Mouse (Mus musculus) embryonic facial prominence, embryonic 11.5 days (tissue): ENCODE data around the gene Dchs1. TPM values are rescaled to one million over a fixed set of nuclear protein-coding genes. Genes with fewer than 3 reads are reported as not detected.

ENCODE experiments used
- ATAC-seq: fragments of 200-750 bp; cut with Nextera tagmentation; replicated peaks from 2 replicates; pipeline ENCODE4 v1.8.0; 2017; ENCODE audit warnings: low read depth; ENCODE audit not compliant: insufficient number of reproducible peaks, low FRiP score, low TSS enrichment
- DNase-seq: peaks from one replicate; pipeline ENCODE4 v3.0.0-alpha.2; 2015; ENCODE audit warnings: low spot score
- H3K27ac ChIP-seq: fragments of 300-500 bp; sonication (generic); replicated peaks from 2 replicates; pipeline ENCODE4 v1.5.1; 2014; ENCODE audit warnings: mild to moderate bottlenecking, low read depth, low read length, control low read depth
- H3K27me3 ChIP-seq: fragments of 300-500 bp; sonication (generic); 2 replicates; pipeline ENCODE4 v1.6.1; 2014; ENCODE audit warnings: mild to moderate bottlenecking, low read length, moderate library complexity, mixed read lengths; ENCODE audit not compliant: control insufficient read depth, insufficient read depth
- H3K36me3 ChIP-seq: fragments of 300-500 bp; sonication (generic); replicated peaks from 2 replicates; pipeline ENCODE4 v1.6.1; 2014; ENCODE audit warnings: low read depth, mild to moderate bottlenecking, low read length, moderate library complexity, mixed read lengths; ENCODE audit not compliant: control insufficient read depth, insufficient read depth
- H3K4me1 ChIP-seq: fragments of 300-500 bp; sonication (generic); 2 replicates; pipeline ENCODE4 v1.6.1; 2014; ENCODE audit warnings: low read length, mixed read lengths; ENCODE audit not compliant: control insufficient read depth, insufficient read depth
- H3K4me2 ChIP-seq: fragments of 300-500 bp; sonication (generic); 2 replicates; pipeline ENCODE4 v1.6.1; 2014; ENCODE audit warnings: low read depth, mild to moderate bottlenecking, control low read depth, low read length, moderate library complexity
- H3K4me3 ChIP-seq: fragments of 300-500 bp; sonication (generic); 2 replicates; pipeline ENCODE4 v1.5.1; 2014; ENCODE audit warnings: low read depth, low read length, control low read depth
- H3K9ac ChIP-seq: fragments of 300-500 bp; sonication (generic); replicated peaks from 2 replicates; pipeline ENCODE4 v1.6.1; 2014; ENCODE audit warnings: mild to moderate bottlenecking, control low read depth, low read length
- H3K9me3 ChIP-seq: fragments of 300-500 bp; sonication (generic); replicated peaks from 2 replicates; pipeline ENCODE4 v1.6.1; 2016; ENCODE audit warnings: mild to moderate bottlenecking, low read length, inconsistent platforms, mixed read lengths; ENCODE audit not compliant: control insufficient read depth
- WGBS: fragments of 180-500 bp; shearing (Covaris S2); extraction: QIAGEN DNeasy Blood & Tissue Kit; methylation state at CpG from one replicate; pipeline ENCODE4 v1.1.7; 2014; 5-methylcytosine and 5-hydroxymethylcytosine counted together
- polyA plus RNA-seq: library from polyadenylated mRNA; unstranded; fragments of >200 nt; fragmentation: Nextera tagmentation; extraction: Ambion mirVana; gene quantifications from 2 replicates; pipeline ENCODE4 v1.2.1, GENCODE M21; 2014

The Dchs1 gene
- polyA plus RNA-seq, 1 experiment from 2014 or later: 18.5 TPM

GRCm38 (mm10) chr7:105777797-105778552, 9.5 kb downstream of the Dchs1 start:
- peak overlapping the region; percentile 29 for H3K4me3 ChIP-seq
- H3K4me1 ChIP-seq: peaks cover 4% of the 10 kb centered on the region; the same call in 1 of the 2 replicates
- H3K9me3 ChIP-seq: no peaks in the 10 kb centered on the region
- ATAC-seq (peak; percentile 92), DNase-seq (peak; percentile 95)
- H3K36me3 ChIP-seq: no peaks in the 10 kb centered on the region; the same call in 1 of the 2 replicates
- 18% methylated on average over 13 of the region's 13 CpGs for WGBS
- H3K4me2 ChIP-seq: peak overlapping the region; percentile 58
- H3K9ac ChIP-seq: peak overlapping the region; percentile 58
- peak overlapping the region; percentile 95 for H3K27ac ChIP-seq
- H3K27me3 ChIP-seq: no peaks in the 10 kb centered on the region

GRCm38 (mm10) chr7:105777316-105777715, 10.1 kb downstream of the Dchs1 start:
- Histone ChIP-seq H3K27me3 (no peaks in the 10 kb centered on the region), H3K36me3 (no peaks in the 10 kb centered on the region; the same call in 1 of the 2 replicates), H3K4me1 (peaks cover 4% of the 10 kb centered on the region; the same call in 1 of the 2 replicates), H3K9me3 (no peaks in the 10 kb centered on the region), H3K4me3 (no peak overlapping the region), H3K4me2 (no peak overlapping the region; the same call in 1 of the 2 replicates), H3K9ac (peak overlapping the region; percentile 39; the same call in 1 of the 2 replicates), H3K27ac (peak overlapping the region; percentile 95; the same call in 1 of the 2 replicates)
- ATAC-seq (no peak), DNase-seq (no peak)
- WGBS: 77% methylated on average over 1 of the region's 1 CpGs

GRCm38 (mm10) chr7:105776026-105776425, 11.4 kb downstream of the Dchs1 start:
- no peak for ATAC-seq

GRCm38 (mm10) chr7:105774661-105775060, 12.8 kb downstream of the Dchs1 start:
- Histone ChIP-seq H3K36me3 (peaks cover 3% of the 10 kb centered on the region), H3K4me2 (no peak overlapping the region), H3K9ac (no peak overlapping the region), H3K4me3 (no peak overlapping the region), H3K27ac (no peak overlapping the region), H3K9me3 (no peaks in the 10 kb centered on the region), H3K4me1 (peaks cover 4% of the 10 kb centered on the region; the same call in 1 of the 2 replicates), H3K27me3 (no peaks in the 10 kb centered on the region)
- ATAC-seq (no peak), DNase-seq (no peak)
- WGBS: 54% methylated on average over 8 of the region's 8 CpGs

More at GRCm38 (mm10) chr7:105776026-105776425, 11.4 kb downstream of the Dchs1 start:
- Histone ChIP-seq H3K9me3 (no peaks in the 10 kb centered on the region), H3K4me1 (peaks cover 4% of the 10 kb centered on the region; the same call in 1 of the 2 replicates), H3K27ac (no peak overlapping the region), H3K4me3 (no peak overlapping the region), H3K9ac (no peak overlapping the region), H3K27me3 (no peaks in the 10 kb centered on the region), H3K4me2 (no peak overlapping the region), H3K36me3 (peaks cover 3% of the 10 kb centered on the region)
- 86% methylated on average over 2 of the region's 2 CpGs for WGBS
- no peak for DNase-seq

GRCm38 (mm10) chr7:105773041-105773440, 14.4 kb downstream of the Dchs1 start:
- peaks cover 2% of the 10 kb centered on the region; the same call in 1 of the 2 replicates for H3K4me1 ChIP-seq
- no peak overlapping the region for H3K27ac ChIP-seq
- peaks cover 3% of the 10 kb centered on the region for H3K36me3 ChIP-seq
- H3K4me2 ChIP-seq: no peak overlapping the region
- no peak for DNase-seq
- no peak overlapping the region for H3K9ac ChIP-seq
- H3K4me3 ChIP-seq: no peak overlapping the region
- no peak for ATAC-seq
- H3K9me3 ChIP-seq: no peaks in the 10 kb centered on the region
- WGBS: 90% methylated on average over 5 of the region's 5 CpGs
- H3K27me3 ChIP-seq: no peaks in the 10 kb centered on the region

GRCm38 (mm10) chr7:105772331-105772730, 15.1 kb downstream of the Dchs1 start:
- WGBS: 96% methylated on average over 15 of the region's 15 CpGs
- H3K27me3 ChIP-seq: no peaks in the 10 kb centered on the region
- H3K4me3 ChIP-seq: no peak overlapping the region
- DNase-seq (no peak), ATAC-seq (no peak)
- H3K4me1 ChIP-seq: peaks cover 2% of the 10 kb centered on the region; the same call in 1 of the 2 replicates
- H3K4me2 ChIP-seq: no peak overlapping the region
- H3K27ac ChIP-seq: no peak overlapping the region
- no peaks in the 10 kb centered on the region for H3K9me3 ChIP-seq
- no peak overlapping the region for H3K9ac ChIP-seq
- peaks cover 3% of the 10 kb centered on the region for H3K36me3 ChIP-seq

- Histone ChIP-seq H3K27ac (no peak overlapping the region), H3K4me1 (peaks cover 2% of the 10 kb centered on the region; the same call in 1 of the 2 replicates), H3K36me3 (peaks cover 4% of the 10 kb centered on the region), H3K4me3 (no peak overlapping the region), H3K9me3 (no peaks in the 10 kb centered on the region), H3K4me2 (no peak overlapping the region), H3K9ac (no peak overlapping the region), H3K27me3 (no peaks in the 10 kb centered on the region)
- WGBS: 91% methylated on average over 3 of the region's 3 CpGs
- DNase-seq: no peak
- no peak for ATAC-seq
Observed at GRCm38 (mm10) chr7:105769959-105770358, 17.5 kb downstream of the Dchs1 start.

- no peak overlapping the region for H3K4me2 ChIP-seq
- DNase-seq: peak; percentile 48
- ATAC-seq: no peak; the same call in 1 of the 2 replicates
Observed at GRCm38 (mm10) chr7:105767729-105768165, 19.7 kb downstream of the Dchs1 start.

More at GRCm38 (mm10) chr7:105767729-105768165, 19.7 kb downstream of the Dchs1 start:
- 14% methylated on average over 6 of the region's 6 CpGs for WGBS
- Histone ChIP-seq H3K27ac (peak overlapping the region; percentile 35; the same call in 1 of the 2 replicates), H3K27me3 (peaks cover 6% of the 10 kb centered on the region; the same call in 1 of the 2 replicates), H3K9ac (no peak overlapping the region), H3K36me3 (peaks cover 22% of the 10 kb centered on the region), H3K9me3 (no peaks in the 10 kb centered on the region), H3K4me1 (peaks cover 2% of the 10 kb centered on the region; the same call in 1 of the 2 replicates), H3K4me3 (no peak overlapping the region)
